Mouse (Mus musculus) ES-Bruce4 (cell line): ENCODE data around the gene Hspb3.

Source experiments
- CTCF ChIP-seq: IDR thresholded peaks from one replicate; pipeline ENCODE4 v1.8.1; 2011; ENCODE audit warnings: low read depth, low read length
- EP300 ChIP-seq: IDR thresholded peaks from 2 replicates; pipeline ENCODE4 v1.6.1; 2011; ENCODE audit warnings: low read depth, low read length; ENCODE audit not compliant: insufficient read depth
- POLR2A ChIP-seq: IDR thresholded peaks from one replicate; pipeline ENCODE4 v1.8.1; 2011; ENCODE audit warnings: low read length; ENCODE audit not compliant: insufficient read depth

DNA sequence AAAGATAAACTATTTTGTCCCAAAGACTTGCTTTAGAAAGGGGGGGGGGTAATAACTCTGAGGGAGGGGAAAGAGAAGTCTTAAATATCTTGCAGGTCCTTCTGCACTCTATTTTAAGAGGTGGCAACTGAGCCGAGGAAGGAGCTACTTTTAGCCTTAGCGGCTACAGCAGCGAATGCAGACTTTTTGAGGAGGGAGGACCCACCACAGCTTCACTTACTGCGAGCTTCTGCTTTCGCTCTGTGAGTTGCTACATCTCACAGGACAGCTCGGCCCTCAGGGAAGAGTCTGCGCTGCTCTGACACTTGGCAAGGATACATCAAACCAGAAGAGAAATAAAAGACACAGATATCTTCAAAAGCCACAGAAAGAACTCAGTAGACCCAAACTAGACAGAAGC lies 6.3 kb downstream of the Hspb3 start:
- TF ChIP-seq CTCF (no peak), EP300 (no peak), POLR2A (no peak)
